Comparison of ENCODE assay signal across 19 mouse cellular contexts in genomic region chr5:25697941-25698340, GRCm38 (mm10). TPM values are rescaled to one million over a fixed set of nuclear protein-coding genes. Genes with fewer than 3 reads are reported as not detected.
DNase-seq lines count a peak whose midpoint lies in the region; ATAC-seq and TF ChIP-seq lines count a peak whose summit lies in the region.
"Had no signal": no experiment of that assay in that cellular context is flagged by ENCODE, and none has a peak within 500 bp of the region (broad histone marks: within the 10 kb centered on the region; RNA-seq: fewer than 3 reads in every experiment).

No protein-coding gene starts in this region.

- H3K27me3 ChIP-seq in hindbrain, postnatal 0 days (ENCODE audit: insufficient read depth, low read length) = no peaks in the 10 kb centered on the region
- no peaks in the 10 kb centered on the region for H3K27me3 ChIP-seq in hindbrain, embryonic 11.5 days (ENCODE audit: control insufficient read depth, insufficient read depth, low read length)
- no peaks in the 10 kb centered on the region for H3K27me3 ChIP-seq in midbrain, embryonic 14.5 days (ENCODE audit: control insufficient read depth, insufficient read depth, low read length)
- H3K27me3 ChIP-seq in midbrain, embryonic 10.5 days (ENCODE audit: low read depth, poor library complexity, severe bottlenecking) = no peaks in the 10 kb centered on the region
- no peaks in the 10 kb centered on the region for H3K27me3 ChIP-seq in forebrain, embryonic 16.5 days (replicated peaks; ENCODE audit: control insufficient read depth, insufficient read depth, low read length)
- no peaks in the 10 kb centered on the region for H3K27me3 ChIP-seq in neural tube, embryonic 15.5 days (replicated peaks)
- H3K27me3 ChIP-seq: heart, embryonic 13.5 days; limb, embryonic 15.5 days; lung, embryonic 15.5 days; midbrain, embryonic 12.5 days had no signal

- ATAC-seq in hindbrain, postnatal 0 days = no peak
- no peak for ATAC-seq in hindbrain, embryonic 11.5 days (ENCODE audit: low FRiP score)
- no peak for ATAC-seq in midbrain, embryonic 14.5 days (ENCODE audit: low FRiP score, low TSS enrichment)
- ATAC-seq in forebrain, embryonic 16.5 days = peak; percentile 78; the same call in 1 of the 2 replicates
- ATAC-seq in neural tube, embryonic 15.5 days (ENCODE audit: low FRiP score) = no peak
- ATAC-seq: intestine, postnatal 0 days had no signal

- peak; percentile 50 for TF ChIP-seq CTCF in hindbrain, postnatal 0 days (IDR thresholded peaks at IDR 0.05; ENCODE audit: low read depth)

- 74% methylated on average over 7 of the region's 7 CpGs for WGBS in hindbrain, postnatal 0 days
- 89% methylated on average over 7 of the region's 7 CpGs for WGBS in hindbrain, embryonic 11.5 days
- 84% methylated on average over 7 of the region's 7 CpGs for WGBS in midbrain, embryonic 14.5 days
- 90% methylated on average over 7 of the region's 7 CpGs for WGBS in midbrain, embryonic 10.5 days
- WGBS in forebrain, embryonic 16.5 days = 64% methylated on average over 7 of the region's 7 CpGs
- 81% methylated on average over 7 of the region's 7 CpGs for WGBS in neural tube, embryonic 15.5 days

- H3K4me2 ChIP-seq in hindbrain, postnatal 0 days (ENCODE audit: low read depth, low read length) = no peak overlapping the region
- no peak overlapping the region for H3K4me2 ChIP-seq in hindbrain, embryonic 11.5 days (replicated peaks; ENCODE audit: low read depth, low read length)
- H3K4me2 ChIP-seq in midbrain, embryonic 14.5 days (ENCODE audit: low read length) = no peak overlapping the region
- no peak overlapping the region for H3K4me2 ChIP-seq in forebrain, embryonic 16.5 days (ENCODE audit: low read length)
- H3K4me2 ChIP-seq in neural tube, embryonic 15.5 days = no peak overlapping the region
- H3K4me2 ChIP-seq: heart, embryonic 13.5 days; limb, embryonic 15.5 days; lung, embryonic 15.5 days; midbrain, embryonic 12.5 days had no signal

- no peaks in the 10 kb centered on the region for H3K36me3 ChIP-seq in hindbrain, postnatal 0 days (ENCODE audit: insufficient read depth, low read length)
- H3K36me3 ChIP-seq in hindbrain, embryonic 11.5 days (ENCODE audit: control insufficient read depth, insufficient read depth, low read length) = no peaks in the 10 kb centered on the region
- 0 out of 2 replicates have a peak, but pooled peaks cover 7% of the 10 kb centered on the region for H3K36me3 ChIP-seq in midbrain, embryonic 14.5 days (ENCODE audit: control insufficient read depth, insufficient read depth, low read length)
- H3K36me3 ChIP-seq in midbrain, embryonic 10.5 days = peaks cover 92% of the 10 kb centered on the region
- no peaks in the 10 kb centered on the region for H3K36me3 ChIP-seq in forebrain, embryonic 16.5 days (ENCODE audit: control insufficient read depth, insufficient read depth)
- no peaks in the 10 kb centered on the region for H3K36me3 ChIP-seq in neural tube, embryonic 15.5 days

- no peaks in the 10 kb centered on the region for H3K4me1 ChIP-seq in hindbrain, postnatal 0 days (ENCODE audit: insufficient read depth, low read length)
- no peaks in the 10 kb centered on the region for H3K4me1 ChIP-seq in hindbrain, embryonic 11.5 days (replicated peaks; ENCODE audit: control insufficient read depth, insufficient read depth, low read length)
- no peaks in the 10 kb centered on the region for H3K4me1 ChIP-seq in midbrain, embryonic 14.5 days (ENCODE audit: control insufficient read depth, insufficient read depth, low read length)
- H3K4me1 ChIP-seq in midbrain, embryonic 10.5 days = no peaks in the 10 kb centered on the region
- peaks cover 13% of the 10 kb centered on the region for H3K4me1 ChIP-seq in forebrain, embryonic 16.5 days (replicated peaks; ENCODE audit: control insufficient read depth, insufficient read depth, low read length)
- no peaks in the 10 kb centered on the region for H3K4me1 ChIP-seq in neural tube, embryonic 15.5 days
- H3K4me1 ChIP-seq: limb, embryonic 15.5 days; lung, embryonic 15.5 days; midbrain, embryonic 12.5 days had no signal

- H3K4me3 ChIP-seq in hindbrain, postnatal 0 days (ENCODE audit: low read length) = no peak overlapping the region
- H3K4me3 ChIP-seq in hindbrain, embryonic 11.5 days (ENCODE audit: low read depth, low read length) = no peak overlapping the region
- H3K4me3 ChIP-seq in midbrain, embryonic 14.5 days (replicated peaks; ENCODE audit: low read depth, low read length) = no peak overlapping the region
- H3K4me3 ChIP-seq in midbrain, embryonic 10.5 days = no peak overlapping the region
- no peak overlapping the region for H3K4me3 ChIP-seq in forebrain, embryonic 16.5 days (replicated peaks; ENCODE audit: low read length)
- no peak overlapping the region for H3K4me3 ChIP-seq in neural tube, embryonic 15.5 days (replicated peaks)
- H3K4me3 ChIP-seq: heart, embryonic 13.5 days; limb, embryonic 15.5 days; lung, embryonic 15.5 days; midbrain, embryonic 12.5 days had no signal

- peak; percentile 56 for DNase-seq in hindbrain, postnatal 0 days (ENCODE audit: low spot score)
- no peak for DNase-seq in hindbrain, embryonic 11.5 days (ENCODE audit: low spot score)
- peak; percentile 19 for DNase-seq in midbrain, embryonic 14.5 days
- no peak for DNase-seq in midbrain, embryonic 10.5 days (ENCODE audit: low spot score)
- peak; percentile 34 for DNase-seq in NIH3T3 (ENCODE audit: low read depth)
- DNase-seq: adrenal gland, adult 8-10 months; cerebellum, adult 11-12 months; cerebellum, postnatal 25 days; heart, postnatal 36 days; kidney, postnatal 25 days; right cerebral cortex, adult 18-20 months had no signal

- H3K27ac ChIP-seq in hindbrain, postnatal 0 days = no peak overlapping the region
- H3K27ac ChIP-seq in hindbrain, embryonic 11.5 days (ENCODE audit: low read depth, low read length) = no peak overlapping the region
- H3K27ac ChIP-seq in midbrain, embryonic 14.5 days (replicated peaks; ENCODE audit: low read depth, low read length) = no peak overlapping the region
- no peak overlapping the region for H3K27ac ChIP-seq in midbrain, embryonic 10.5 days (replicated peaks)
- no peak overlapping the region; the same call in 1 of the 2 replicates for H3K27ac ChIP-seq in forebrain, embryonic 16.5 days (ENCODE audit: low read length)
- H3K27ac ChIP-seq in neural tube, embryonic 15.5 days (replicated peaks) = no peak overlapping the region
- H3K27ac ChIP-seq: heart, embryonic 13.5 days; limb, embryonic 15.5 days; lung, embryonic 15.5 days; macrophage; midbrain, embryonic 12.5 days had no signal

- no peaks in the 10 kb centered on the region for H3K9me3 ChIP-seq in hindbrain, postnatal 0 days (ENCODE audit: low read length)
- no peaks in the 10 kb centered on the region for H3K9me3 ChIP-seq in hindbrain, embryonic 11.5 days (ENCODE audit: control insufficient read depth, low read length)
- no peaks in the 10 kb centered on the region for H3K9me3 ChIP-seq in midbrain, embryonic 14.5 days (ENCODE audit: control insufficient read depth, low read length)
- no peaks in the 10 kb centered on the region for H3K9me3 ChIP-seq in midbrain, embryonic 10.5 days (replicated peaks)
- H3K9me3 ChIP-seq in forebrain, embryonic 16.5 days (ENCODE audit: control insufficient read depth, low read length) = no peaks in the 10 kb centered on the region
- no peaks in the 10 kb centered on the region for H3K9me3 ChIP-seq in neural tube, embryonic 15.5 days (replicated peaks)
- H3K9me3 ChIP-seq: heart, embryonic 13.5 days; limb, embryonic 15.5 days; lung, embryonic 15.5 days; midbrain, embryonic 12.5 days had no signal

- no peak overlapping the region for H3K9ac ChIP-seq in hindbrain, postnatal 0 days (replicated peaks; ENCODE audit: low read length)
- H3K9ac ChIP-seq in hindbrain, embryonic 11.5 days (ENCODE audit: low read depth, low read length) = no peak overlapping the region
- H3K9ac ChIP-seq in midbrain, embryonic 14.5 days (replicated peaks; ENCODE audit: low read length) = no peak overlapping the region
- no peak overlapping the region for H3K9ac ChIP-seq in forebrain, embryonic 16.5 days (replicated peaks; ENCODE audit: low read depth, low read length)
- H3K9ac ChIP-seq in neural tube, embryonic 15.5 days (replicated peaks) = no peak overlapping the region
- H3K9ac ChIP-seq: heart, embryonic 13.5 days; limb, embryonic 15.5 days; lung, embryonic 15.5 days; midbrain, embryonic 12.5 days had no signal

RNA-seq across cellular contexts. Expression of gene Xrcc2, which starts 7.7 kb away (rescaled TPM):
- total RNA-seq in hindbrain, postnatal 0 days (2014; rRNA removed) = 13.4 and 23.2 TPM in 2 replicates
- polyA plus RNA-seq in hindbrain, postnatal 0 days (2015; fragmentation: Nextera tagmentation; extraction: Ambion mirVana) = 5.5 and 5.7 TPM in 2 replicates
- polyA plus RNA-seq in hindbrain, embryonic 11.5 days (2014; fragmentation: Nextera tagmentation; extraction: Ambion mirVana) = 7.9 and 10.2 TPM in 2 replicates
- 4.4 TPM in 2 replicates for polyA plus RNA-seq in midbrain, embryonic 14.5 days (2014; fragmentation: Nextera tagmentation; extraction: Ambion mirVana)
- polyA plus RNA-seq in midbrain, embryonic 10.5 days (2016; fragmentation: Nextera tagmentation; extraction: Ambion mirVana) = 15.7 and 17.3 TPM in 2 replicates
- polyA plus RNA-seq in forebrain, embryonic 16.5 days (2015; fragmentation: Nextera tagmentation; extraction: Ambion mirVana) = 5.4 and 5.6 TPM in 2 replicates
- polyA plus RNA-seq in neural tube, embryonic 15.5 days (2015; fragmentation: Nextera tagmentation; extraction: Ambion mirVana) = 4.4 and 6.0 TPM in 2 replicates

Comparison
In these comparisons a context has a peak if more than half of its experiments do, and no peak if none do; other contexts are left out.
1. DNase-seq: peak in hindbrain, postnatal 0 days (single experiment), midbrain, embryonic 14.5 days (single experiment) and NIH3T3 (single experiment); none in hindbrain, embryonic 11.5 days (single experiment) and midbrain, embryonic 10.5 days (single experiment).